Mouse (Mus musculus): Measurements from ENCODE around the gene Olfr930. TPM values are rescaled to one million over a fixed set of nuclear protein-coding genes. Genes with fewer than 3 reads are reported as not detected.

Gene Olfr930
- polyA plus RNA-seq (2014; fragmentation: Nextera tagmentation; extraction: Ambion mirVana): not detected in 2 replicates

DNA sequence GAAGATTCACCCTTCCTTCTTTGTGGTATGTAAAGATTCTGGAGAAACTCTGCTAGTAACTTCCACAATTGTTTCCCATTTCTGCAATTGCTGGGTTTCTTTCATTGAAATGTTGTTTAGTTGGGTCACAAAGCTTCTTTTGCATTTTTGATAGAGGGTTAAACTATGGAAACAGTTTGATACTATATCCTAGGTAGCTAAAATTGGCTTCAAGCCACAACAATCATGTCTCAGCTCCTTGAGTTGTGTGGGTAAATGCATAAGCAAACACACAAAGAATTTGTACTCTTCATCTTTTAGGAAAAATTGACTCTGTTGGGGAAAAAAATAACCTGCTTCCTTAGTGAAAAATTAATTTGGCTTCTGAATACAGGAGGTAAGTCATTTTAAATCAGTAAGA lies at the start of gene Olfr930:
TSS of gene Olfr930 (plus strand) at position 301 of the 400 bp plus-strand sequence.
- H3K4me1 ChIP-seq (replicated peaks; ENCODE audit: control insufficient read depth, insufficient read depth, low read length): no peaks in the 10 kb centered on the region
- no peak within 1 kb of the TSS for H3K9ac ChIP-seq (ENCODE audit: low read depth, low read length)
- H3K36me3 ChIP-seq (ENCODE audit: control insufficient read depth, insufficient read depth, low read length): no peaks in the 10 kb centered on the region
- ATAC-seq (ENCODE audit: low FRiP score): no peak
- no peak within 1 kb of the TSS for H3K27ac ChIP-seq (ENCODE audit: low read depth, low read length)
- no peak within 1 kb of the TSS for H3K4me2 ChIP-seq (replicated peaks; ENCODE audit: low read depth, low read length)
- H3K4me3 ChIP-seq (ENCODE audit: low read depth, low read length): no peak within 1 kb of the TSS
- H3K27me3 ChIP-seq (ENCODE audit: control insufficient read depth, insufficient read depth, low read length): no peaks in the 10 kb centered on the region
- no peak for DNase-seq (ENCODE audit: low spot score)
- no peaks in the 10 kb centered on the region for H3K9me3 ChIP-seq (ENCODE audit: control insufficient read depth, low read length)

DNA sequence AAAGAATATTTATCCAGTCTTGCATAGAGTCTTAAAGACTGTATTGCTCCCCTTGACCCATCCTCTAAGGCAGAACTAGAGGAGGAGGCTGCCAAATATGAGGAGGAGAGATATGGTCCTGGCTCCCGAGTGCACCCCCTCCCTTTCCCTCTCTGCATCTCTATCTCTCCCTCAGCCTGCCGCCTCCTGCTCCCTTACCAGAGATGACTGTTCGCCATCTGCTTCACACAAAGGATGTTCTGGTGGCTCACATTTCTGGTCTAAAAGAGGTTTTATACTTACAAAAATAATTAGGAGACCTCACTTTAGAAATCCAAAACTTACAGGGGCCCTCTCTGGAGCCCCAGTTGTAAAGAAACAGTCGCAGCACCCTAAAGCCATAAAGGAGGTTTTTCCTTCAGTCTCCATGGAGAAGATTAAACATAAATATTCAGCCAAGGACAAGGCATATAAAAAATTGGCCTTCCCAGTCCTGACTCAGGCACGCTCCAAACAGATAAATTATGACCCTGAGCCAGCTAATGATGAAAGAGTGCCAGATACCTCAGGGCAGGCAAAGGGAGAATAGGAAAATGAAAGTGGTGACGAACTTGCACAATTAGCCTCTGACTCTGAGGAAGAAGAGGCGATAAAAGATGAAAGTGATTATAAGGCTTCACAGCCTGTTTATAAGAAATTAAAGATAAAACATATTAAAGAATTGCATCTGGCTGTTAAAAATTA lies 24.0 kb downstream of the Olfr930 start:
- ATAC-seq (ENCODE audit: low FRiP score) (no peak), DNase-seq (ENCODE audit: low spot score) (no peak)
- WGBS: 86% methylated on average over 7 of the region's 7 CpGs
- Histone ChIP-seq H3K27me3 (ENCODE audit: control insufficient read depth, insufficient read depth, low read length) (no peaks in the 10 kb centered on the region), H3K9me3 (ENCODE audit: control insufficient read depth, low read length) (no peaks in the 10 kb centered on the region), H3K9ac (ENCODE audit: low read depth, low read length) (no peak overlapping the region), H3K36me3 (ENCODE audit: control insufficient read depth, insufficient read depth, low read length) (no peaks in the 10 kb centered on the region), H3K27ac (ENCODE audit: low read depth, low read length) (no peak overlapping the region), H3K4me1 (replicated peaks; ENCODE audit: control insufficient read depth, insufficient read depth, low read length) (no peaks in the 10 kb centered on the region), H3K4me2 (replicated peaks; ENCODE audit: low read depth, low read length) (no peak overlapping the region), H3K4me3 (ENCODE audit: low read depth, low read length) (no peak overlapping the region)

DNA sequence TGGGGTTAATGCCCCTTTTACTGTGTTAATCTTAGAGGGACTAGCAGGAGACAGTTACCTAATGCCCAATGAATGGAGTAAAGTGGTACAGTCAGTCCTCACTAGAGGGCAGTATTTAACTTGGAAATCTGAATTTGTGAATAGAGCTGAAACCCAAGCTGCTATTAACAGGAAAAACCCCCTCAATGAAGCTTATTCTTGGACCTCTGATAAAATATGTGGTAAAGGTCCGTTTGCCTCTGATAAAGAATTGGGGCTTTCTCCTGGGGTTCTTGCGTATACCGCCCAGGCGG lies 24.5 kb downstream of the Olfr930 start:
- no peak overlapping the region for H3K9ac ChIP-seq (ENCODE audit: low read depth, low read length)
- ATAC-seq (ENCODE audit: low FRiP score): no peak
- no peak for DNase-seq (ENCODE audit: low spot score)
- 82% methylated on average over 4 of the region's 4 CpGs for WGBS
- no peaks in the 10 kb centered on the region for H3K4me1 ChIP-seq (replicated peaks; ENCODE audit: control insufficient read depth, insufficient read depth, low read length)
- no peaks in the 10 kb centered on the region for H3K27me3 ChIP-seq (ENCODE audit: control insufficient read depth, insufficient read depth, low read length)
- no peaks in the 10 kb centered on the region for H3K9me3 ChIP-seq (ENCODE audit: control insufficient read depth, low read length)
- no peak overlapping the region for H3K4me2 ChIP-seq (replicated peaks; ENCODE audit: low read depth, low read length)
- no peak overlapping the region for H3K4me3 ChIP-seq (ENCODE audit: low read depth, low read length)
- H3K36me3 ChIP-seq (ENCODE audit: control insufficient read depth, insufficient read depth, low read length): no peaks in the 10 kb centered on the region
- H3K27ac ChIP-seq (ENCODE audit: low read depth, low read length): no peak overlapping the region

DNA sequence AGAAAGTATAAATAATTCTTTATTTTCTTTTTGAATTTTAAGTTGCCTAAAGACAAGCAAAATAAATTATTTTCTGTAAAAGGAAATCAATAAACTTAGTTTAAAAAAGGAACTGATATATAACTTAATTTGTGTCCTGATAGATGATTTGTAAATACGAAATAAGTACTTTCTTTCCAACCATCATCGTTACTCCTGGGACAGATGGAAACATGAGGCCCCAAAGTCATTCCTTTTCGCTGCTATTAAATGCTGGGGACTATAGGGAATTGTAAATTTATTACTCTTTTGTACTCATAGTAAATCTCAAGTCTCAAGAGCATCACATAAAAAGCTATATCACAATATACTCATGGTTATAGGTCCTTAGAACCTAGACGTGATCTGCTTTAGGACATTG lies 42.4 kb downstream of the Olfr930 start, which contains the start of gene Olfr933:
TSS of gene Olfr933 (plus strand) at position 301 of the 400 bp plus-strand sequence.
- Histone ChIP-seq H3K27ac (ENCODE audit: low read depth, low read length) (no peak within 1 kb of the TSS), H3K4me1 (replicated peaks; ENCODE audit: control insufficient read depth, insufficient read depth, low read length) (no peaks in the 10 kb centered on the region), H3K27me3 (ENCODE audit: control insufficient read depth, insufficient read depth, low read length) (no peaks in the 10 kb centered on the region), H3K9ac (ENCODE audit: low read depth, low read length) (no peak within 1 kb of the TSS), H3K4me2 (replicated peaks; ENCODE audit: low read depth, low read length) (no peak within 1 kb of the TSS), H3K9me3 (ENCODE audit: control insufficient read depth, low read length) (no peaks in the 10 kb centered on the region), H3K4me3 (ENCODE audit: low read depth, low read length) (no peak within 1 kb of the TSS), H3K36me3 (ENCODE audit: control insufficient read depth, insufficient read depth, low read length) (no peaks in the 10 kb centered on the region)
- ATAC-seq (ENCODE audit: low FRiP score) (no peak), DNase-seq (ENCODE audit: low spot score) (no peak)
- WGBS: 86% methylated on average over 4 of the region's 4 CpGs

Other genes with a start within 250 kb of the Olfr930 start
- gene Olfr919, start 226.1 kb upstream of the Olfr930 start, polyA plus RNA-seq (2014; fragmentation: Nextera tagmentation; extraction: Ambion mirVana): not detected in 2 replicates
- gene Vwa5a, start 211.5 kb upstream of the Olfr930 start, polyA plus RNA-seq (2014; fragmentation: Nextera tagmentation; extraction: Ambion mirVana): 9.9 and 11.1 TPM in 2 replicates
- gene Olfr920, start 177.5 kb upstream of the Olfr930 start, polyA plus RNA-seq (2014; fragmentation: Nextera tagmentation; extraction: Ambion mirVana): 0.05 TPM in 1 of 2 replicates, not detected in the other
- not detected in 2 replicates for gene Olfr921, start 156.7 kb upstream of the Olfr930 start, polyA plus RNA-seq (2014; fragmentation: Nextera tagmentation; extraction: Ambion mirVana)
- not detected in 2 replicates for gene Olfr922, start 115.2 kb upstream of the Olfr930 start, polyA plus RNA-seq (2014; fragmentation: Nextera tagmentation; extraction: Ambion mirVana)
- not detected in 2 replicates for gene Olfr923, start 103.3 kb upstream of the Olfr930 start, polyA plus RNA-seq (2014; fragmentation: Nextera tagmentation; extraction: Ambion mirVana)
- gene Olfr924, start 85.4 kb upstream of the Olfr930 start, polyA plus RNA-seq (2014; fragmentation: Nextera tagmentation; extraction: Ambion mirVana): not detected in 2 replicates
- not detected in 2 replicates for gene Olfr26, start 74.7 kb upstream of the Olfr930 start, polyA plus RNA-seq (2014; fragmentation: Nextera tagmentation; extraction: Ambion mirVana)
- not detected in 2 replicates for gene Olfr926, start 52.7 kb upstream of the Olfr930 start, polyA plus RNA-seq (2014; fragmentation: Nextera tagmentation; extraction: Ambion mirVana)
- not detected in 2 replicates for gene Olfr933, start 42.5 kb downstream of the Olfr930 start, polyA plus RNA-seq (2014; fragmentation: Nextera tagmentation; extraction: Ambion mirVana)
- gene Olfr934, start 58.5 kb downstream of the Olfr930 start, polyA plus RNA-seq (2014; fragmentation: Nextera tagmentation; extraction: Ambion mirVana): not detected in 2 replicates
- gene Olfr935, start 69.9 kb downstream of the Olfr930 start, polyA plus RNA-seq (2014; fragmentation: Nextera tagmentation; extraction: Ambion mirVana): not detected in 2 replicates
- not detected in 2 replicates for gene Olfr146, start 93.6 kb downstream of the Olfr930 start, polyA plus RNA-seq (2014; fragmentation: Nextera tagmentation; extraction: Ambion mirVana)
- not detected in 2 replicates for gene Olfr937, start 135.1 kb downstream of the Olfr930 start, polyA plus RNA-seq (2014; fragmentation: Nextera tagmentation; extraction: Ambion mirVana)
- gene Olfr938, start 149.1 kb downstream of the Olfr930 start, polyA plus RNA-seq (2014; fragmentation: Nextera tagmentation; extraction: Ambion mirVana): not detected in 2 replicates
- gene Olfr27, start 198.3 kb downstream of the Olfr930 start, polyA plus RNA-seq (2014; fragmentation: Nextera tagmentation; extraction: Ambion mirVana): not detected in 2 replicates
- gene Olfr943, start 236.5 kb downstream of the Olfr930 start, polyA plus RNA-seq (2014; fragmentation: Nextera tagmentation; extraction: Ambion mirVana): not detected in 2 replicates